10 mouse cellular contexts compared by ENCODE assay signal in genomic region chr3:34411142-34411914, GRCm38 (mm10).
DNase-seq lines count a peak whose midpoint lies in the region; ATAC-seq and TF ChIP-seq lines count a peak whose summit lies in the region.
"Had no signal": no experiment of that assay in that cellular context is flagged by ENCODE, and none has a peak within 500 bp of the region (broad histone marks: within the 10 kb centered on the region; RNA-seq: fewer than 3 reads in every experiment).

No protein-coding gene starts in this region.

- no peaks in the 10 kb centered on the region for H3K9me3 ChIP-seq in hindbrain, postnatal 0 days (ENCODE audit: low read length)
- H3K9me3 ChIP-seq in neural tube, embryonic 13.5 days, result no peaks in the 10 kb centered on the region
- H3K9me3 ChIP-seq in lung, postnatal 0 days (ENCODE audit: low read length), result no peaks in the 10 kb centered on the region
- H3K9me3 ChIP-seq: embryonic facial prominence, embryonic 15.5 days had no signal

- TF ChIP-seq EP300 in lung, postnatal 0 days (IDR thresholded peaks at IDR 0.05), result no peak

- no peak for TF ChIP-seq CTCF in hindbrain, postnatal 0 days (IDR thresholded peaks at IDR 0.05; ENCODE audit: low read depth)
- TF ChIP-seq CTCF in lung, postnatal 0 days (IDR thresholded peaks at IDR 0.05), result no peak

- ATAC-seq in hindbrain, postnatal 0 days, result peak; percentile 90
- peak; percentile 47 for ATAC-seq in neural tube, embryonic 13.5 days (ENCODE audit: low read depth)
- ATAC-seq in lung, postnatal 0 days, result no peak

- H3K4me3 ChIP-seq in hindbrain, postnatal 0 days (ENCODE audit: low read length), result no peak overlapping the region
- H3K4me3 ChIP-seq in neural tube, embryonic 13.5 days, result no peak overlapping the region
- no peak overlapping the region for H3K4me3 ChIP-seq in lung, postnatal 0 days (ENCODE audit: low read depth, low read length)
- H3K4me3 ChIP-seq: embryonic facial prominence, embryonic 15.5 days had no signal

- H3K9ac ChIP-seq in hindbrain, postnatal 0 days (replicated peaks; ENCODE audit: low read length), result no peak overlapping the region
- no peak overlapping the region for H3K9ac ChIP-seq in neural tube, embryonic 13.5 days
- no peak overlapping the region for H3K9ac ChIP-seq in lung, postnatal 0 days (replicated peaks; ENCODE audit: low read depth)
- H3K9ac ChIP-seq: embryonic facial prominence, embryonic 15.5 days had no signal

- H3K27me3 ChIP-seq in hindbrain, postnatal 0 days (ENCODE audit: insufficient read depth, low read length), result no peaks in the 10 kb centered on the region
- H3K27me3 ChIP-seq in neural tube, embryonic 13.5 days, result no peaks in the 10 kb centered on the region
- H3K27me3 ChIP-seq in lung, postnatal 0 days (replicated peaks; ENCODE audit: insufficient read depth, low read length), result no peaks in the 10 kb centered on the region
- H3K27me3 ChIP-seq: embryonic facial prominence, embryonic 15.5 days had no signal

- no peaks in the 10 kb centered on the region for H3K36me3 ChIP-seq in hindbrain, postnatal 0 days (ENCODE audit: insufficient read depth, low read length)
- H3K36me3 ChIP-seq in neural tube, embryonic 13.5 days, result no peaks in the 10 kb centered on the region
- H3K36me3 ChIP-seq in lung, postnatal 0 days (ENCODE audit: insufficient read depth, low read length), result no peaks in the 10 kb centered on the region
- H3K36me3 ChIP-seq: embryonic facial prominence, embryonic 15.5 days had no signal

- peak; percentile 22 to 30 for DNase-seq in left cerebral cortex, postnatal 14 days (ENCODE audit: low spot score in 2 of 2)
- DNase-seq in left cerebral cortex, adult 9 months (ENCODE audit: low spot score in 2 of 2), result no peak
- peak; percentile 31 for DNase-seq in fat pad, adult 2 months (ENCODE audit: extremely low read depth, low read depth, low spot score)
- peak; percentile 85 for DNase-seq in hindbrain, postnatal 0 days (ENCODE audit: low spot score)
- DNase-seq in lung, postnatal 0 days (ENCODE audit: low spot score), result no peak
- DNase-seq in T-cell, adult 2 months (ENCODE audit: low spot score), result no peak
- no peak for DNase-seq in thymus, postnatal 4 days
- DNase-seq: adrenal gland, adult 8-10 months had no signal

- no peaks in the 10 kb centered on the region for H3K4me1 ChIP-seq in hindbrain, postnatal 0 days (ENCODE audit: insufficient read depth, low read length)
- H3K4me1 ChIP-seq in neural tube, embryonic 13.5 days (replicated peaks), result peaks cover 12% of the 10 kb centered on the region
- H3K4me1 ChIP-seq in lung, postnatal 0 days (ENCODE audit: insufficient read depth, low read depth, low read length), result no peaks in the 10 kb centered on the region
- H3K4me1 ChIP-seq: embryonic facial prominence, embryonic 15.5 days had no signal

- WGBS in hindbrain, postnatal 0 days, result 19% methylated on average over 10 of the region's 10 CpGs
- WGBS in neural tube, embryonic 13.5 days, result 27% methylated on average over 10 of the region's 10 CpGs
- 59% methylated on average over 10 of the region's 10 CpGs for WGBS in lung, postnatal 0 days

- H3K27ac ChIP-seq in hindbrain, postnatal 0 days, result peak overlapping the region; percentile 57
- H3K27ac ChIP-seq in neural tube, embryonic 13.5 days (replicated peaks), result peak overlapping the region; percentile 70
- H3K27ac ChIP-seq in lung, postnatal 0 days (ENCODE audit: low read length), result no peak overlapping the region

- intact Hi-C loops in left cerebral cortex, postnatal 14 days (cut with DNase I), result no loop called here

- H3K4me2 ChIP-seq in hindbrain, postnatal 0 days (ENCODE audit: low read depth, low read length), result peak overlapping the region; percentile 11
- peak overlapping the region; percentile 24 for H3K4me2 ChIP-seq in neural tube, embryonic 13.5 days
- no peak overlapping the region for H3K4me2 ChIP-seq in lung, postnatal 0 days (replicated peaks; ENCODE audit: low read depth, low read length)
- H3K4me2 ChIP-seq: embryonic facial prominence, embryonic 15.5 days had no signal

Comparison
In these comparisons a context has a peak if more than half of its experiments do, and no peak if none do; other contexts are left out.
1. DNase-seq: peak in left cerebral cortex, postnatal 14 days (2 of 2), fat pad, adult 2 months (single experiment) and hindbrain, postnatal 0 days (single experiment); none in left cerebral cortex, adult 9 months (0 of 2), lung, postnatal 0 days (single experiment), T-cell, adult 2 months (single experiment) and thymus, postnatal 4 days (single experiment).